Mouse (Mus musculus): Measurements from ENCODE around the gene Creb3l2. TPM values are rescaled to one million over a fixed set of nuclear protein-coding genes. Genes with fewer than 3 reads are reported as not detected.

Gene Creb3l2
- total RNA-seq, 2 experiments from 2014 or later: 23.2 to 24.1 TPM

- DNase-seq: no peak
These were observed 30.2 kb downstream of the Creb3l2 start for GRCm38 (mm10) chr6:37411696-37412095.

GRCm38 (mm10) chr6:37409829-37410228, 32.1 kb downstream of the Creb3l2 start:
- DNase-seq: no peak

- DNase-seq: no peak
These were observed 34.1 kb downstream of the Creb3l2 start for GRCm38 (mm10) chr6:37407876-37408275.

GRCm38 (mm10) chr6:37406903-37407302, 35.0 kb downstream of the Creb3l2 start:
- DNase-seq: peak in 1 of 2 experiments; percentile 39

GRCm38 (mm10) chr6:37406018-37406417, 35.9 kb downstream of the Creb3l2 start:
- no peak for DNase-seq

- DNase-seq: no peak
These were observed 37.6 kb downstream of the Creb3l2 start for GRCm38 (mm10) chr6:37404325-37404724.

- DNase-seq: no peak
These were observed 40.0 kb downstream of the Creb3l2 start for GRCm38 (mm10) chr6:37401928-37402327.

GRCm38 (mm10) chr6:37400866-37401525, 41.0 kb downstream of the Creb3l2 start:
- DNase-seq: no peak

- DNase-seq: no peak
These were observed 41.8 kb downstream of the Creb3l2 start for GRCm38 (mm10) chr6:37400167-37400566.

GRCm38 (mm10) chr6:37398943-37399342, 43.0 kb downstream of the Creb3l2 start:
- peak; percentile 51 to 80 for DNase-seq

GRCm38 (mm10) chr6:37397973-37398372, 44.0 kb downstream of the Creb3l2 start:
- DNase-seq: no peak

- DNase-seq: no peak
These were observed 44.7 kb downstream of the Creb3l2 start for GRCm38 (mm10) chr6:37397254-37397653.

GRCm38 (mm10) chr6:37396127-37396526, 45.8 kb downstream of the Creb3l2 start:
- no peak for DNase-seq

GRCm38 (mm10) chr6:37393263-37393662, 48.7 kb downstream of the Creb3l2 start:
- DNase-seq: no peak

- no peak for DNase-seq
These were observed 49.7 kb downstream of the Creb3l2 start for GRCm38 (mm10) chr6:37392262-37392661.

- peak; percentile 78 to 88 for DNase-seq
These were observed 50.6 kb downstream of the Creb3l2 start for GRCm38 (mm10) chr6:37391313-37391712.

GRCm38 (mm10) chr6:37388960-37389359, 53.0 kb downstream of the Creb3l2 start:
- DNase-seq: no peak

- no peak for DNase-seq
These were observed 53.4 kb downstream of the Creb3l2 start for GRCm38 (mm10) chr6:37388501-37388900.

- no peak for DNase-seq
These were observed 54.7 kb downstream of the Creb3l2 start for GRCm38 (mm10) chr6:37387281-37387680.

- DNase-seq: no peak
These were observed 56.2 kb downstream of the Creb3l2 start for GRCm38 (mm10) chr6:37385602-37386285.

GRCm38 (mm10) chr6:37382761-37383160, 59.2 kb downstream of the Creb3l2 start:
- no peak for DNase-seq

GRCm38 (mm10) chr6:37377836-37378580, 63.9 kb downstream of the Creb3l2 start:
- DNase-seq: no peak

- DNase-seq: peak; percentile 39 to 64
These were observed 64.6 kb downstream of the Creb3l2 start for GRCm38 (mm10) chr6:37377387-37377786.
